Mouse (Mus musculus) hindbrain, postnatal 0 days (tissue): ENCODE measurements at regions not wholly inside any gene's neighbourhood (a gene's known extent, or its start where the extent isn't known, plus 50 kb on each side); places are given as distances from the start of the nearest gene placed in this dataset.
A peak's percentile ranks its signal among the peaks of the same experiment; 100 is the strongest.

Source experiments
- ATAC-seq: fragments of 200-750 bp; cut with Nextera tagmentation; 2 replicates; pipeline ENCODE4 v1.8.0; 2017; ENCODE audit warnings: mild to moderate bottlenecking, moderate TSS enrichment, moderate library complexity
- DNase-seq: peaks from one replicate; pipeline ENCODE4 v3.0.0-alpha.2; 2015; ENCODE audit warnings: low spot score
- H3K27ac ChIP-seq: fragments of 300-500 bp; sonication (generic); 2 replicates; pipeline ENCODE4 v1.5.1; 2014; ENCODE audit warnings: mild to moderate bottlenecking
- H3K27me3 ChIP-seq: fragments of 300-500 bp; sonication (generic); 2 replicates; pipeline ENCODE4 v1.6.1; 2014; ENCODE audit warnings: low read length, mixed read lengths; ENCODE audit not compliant: insufficient read depth
- H3K36me3 ChIP-seq: fragments of 300-500 bp; sonication (generic); 2 replicates; pipeline ENCODE4 v1.6.1; 2014; ENCODE audit warnings: low read length, mixed read lengths; ENCODE audit not compliant: insufficient read depth
- H3K4me1 ChIP-seq: fragments of 300-500 bp; sonication (generic); 2 replicates; pipeline ENCODE4 v1.6.1; 2014; ENCODE audit warnings: antibody characterized with exemption, low read length, mixed read lengths; ENCODE audit not compliant: insufficient read depth
- H3K4me2 ChIP-seq: fragments of 300-500 bp; sonication (generic); 2 replicates; pipeline ENCODE4 v1.6.1; 2014; ENCODE audit warnings: low read depth, mild to moderate bottlenecking, low read length, moderate library complexity, mixed read lengths
- H3K4me3 ChIP-seq: fragments of 300-500 bp; sonication (generic); 2 replicates; pipeline ENCODE4 v1.5.1; 2014; ENCODE audit warnings: low read length
- H3K9ac ChIP-seq: fragments of 300-500 bp; sonication (generic); replicated peaks from 2 replicates; pipeline ENCODE4 v1.6.1; 2014; ENCODE audit warnings: mild to moderate bottlenecking, low read length, moderate library complexity, mixed read lengths
- H3K9me3 ChIP-seq: fragments of 300-500 bp; sonication (generic); 2 replicates; pipeline ENCODE4 v1.6.1; 2016; ENCODE audit warnings: low read length, mixed read lengths
- CTCF ChIP-seq: IDR thresholded peaks from 2 replicates; pipeline ENCODE4 v1.5.1; 2016; ENCODE audit warnings: antibody characterized with exemption, control low read depth, low read depth
- WGBS: fragments of 180-500 bp; shearing (Covaris S2); extraction: QIAGEN DNeasy Blood & Tissue Kit; methylation state at CpG from one replicate; pipeline ENCODE4 v1.1.7; 2014; 5-methylcytosine and 5-hydroxymethylcytosine counted together

- Histone ChIP-seq H3K27me3 (no peaks in the 10 kb centered on the region), H3K4me1 (no peaks in the 10 kb centered on the region), H3K9me3 (no peaks in the 10 kb centered on the region), H3K36me3 (no peaks in the 10 kb centered on the region), H3K9ac (no peak overlapping the region), H3K4me3 (no peak overlapping the region), H3K27ac (no peak overlapping the region), H3K4me2 (no peak overlapping the region)
- TF ChIP-seq CTCF: peak; percentile 92
- DNase-seq: peak; percentile 62
- WGBS: 0% methylated on average over 1 of the region's 1 CpGs
- no peak for ATAC-seq
Measured at GRCm38 (mm10) chr2:147895691-147896090, 151.1 kb downstream of the Foxa2 start.

GRCm38 (mm10) chr2:147894213-147894612, 152.6 kb downstream of the Foxa2 start:
- DNase-seq: no peak
- no peak for TF ChIP-seq CTCF
- Histone ChIP-seq H3K27ac (no peak overlapping the region), H3K4me2 (no peak overlapping the region), H3K9ac (no peak overlapping the region), H3K4me3 (no peak overlapping the region), H3K27me3 (no peaks in the 10 kb centered on the region), H3K9me3 (no peaks in the 10 kb centered on the region), H3K36me3 (no peaks in the 10 kb centered on the region), H3K4me1 (no peaks in the 10 kb centered on the region)
- 21% methylated on average over 1 of the region's 1 CpGs for WGBS
- no peak for ATAC-seq

- Histone ChIP-seq H3K27ac (no peak overlapping the region), H3K4me2 (no peak overlapping the region), H3K4me3 (no peak overlapping the region), H3K9me3 (no peaks in the 10 kb centered on the region), H3K36me3 (no peaks in the 10 kb centered on the region), H3K9ac (no peak overlapping the region), H3K27me3 (no peaks in the 10 kb centered on the region), H3K4me1 (no peaks in the 10 kb centered on the region)
- TF ChIP-seq CTCF: no peak
- WGBS: 43% methylated on average over 6 of the region's 6 CpGs
- ATAC-seq (no peak), DNase-seq (no peak)
Measured at GRCm38 (mm10) chr2:147886191-147886590, 160.6 kb downstream of the Foxa2 start.

GRCm38 (mm10) chr2:147877907-147878306, 168.9 kb downstream of the Foxa2 start:
- H3K9ac ChIP-seq: no peak overlapping the region
- H3K27me3 ChIP-seq: 0 out of 2 replicates have a peak, but pooled peaks cover 3% of the 10 kb centered on the region
- H3K4me3 ChIP-seq: no peak overlapping the region
- ATAC-seq (no peak), DNase-seq (peak; percentile 2)
- no peaks in the 10 kb centered on the region for H3K36me3 ChIP-seq
- peaks cover 7% of the 10 kb centered on the region; the same call in 1 of the 2 replicates for H3K4me1 ChIP-seq
- 23% methylated on average over 13 of the region's 13 CpGs for WGBS
- peak overlapping the region; percentile 67 for H3K4me2 ChIP-seq
- H3K9me3 ChIP-seq: no peaks in the 10 kb centered on the region
- TF ChIP-seq CTCF: no peak
- no peak overlapping the region for H3K27ac ChIP-seq

- no peak for TF ChIP-seq CTCF
- ATAC-seq (no peak), DNase-seq (no peak)
- Histone ChIP-seq H3K4me3 (peak overlapping the region; percentile 37), H3K27me3 (0 out of 2 replicates have a peak, but pooled peaks cover 3% of the 10 kb centered on the region), H3K9me3 (no peaks in the 10 kb centered on the region), H3K4me1 (peaks cover 7% of the 10 kb centered on the region; the same call in 1 of the 2 replicates), H3K27ac (no peak overlapping the region), H3K36me3 (no peaks in the 10 kb centered on the region), H3K9ac (no peak overlapping the region), H3K4me2 (peak overlapping the region; percentile 67)
- WGBS: 9% methylated on average over 4 of the region's 4 CpGs
Measured at GRCm38 (mm10) chr2:147877543-147877904, 169.2 kb downstream of the Foxa2 start.

- H3K9me3 ChIP-seq: no peaks in the 10 kb centered on the region
- 0 out of 2 replicates have a peak, but pooled peaks cover 3% of the 10 kb centered on the region for H3K27me3 ChIP-seq
- peak overlapping the region; percentile 37 for H3K4me3 ChIP-seq
- peak overlapping the region; percentile 30; the same call in 1 of the 2 replicates for H3K9ac ChIP-seq
- peak; percentile 44 for DNase-seq
- peaks cover 7% of the 10 kb centered on the region; the same call in 1 of the 2 replicates for H3K4me1 ChIP-seq
- peak; percentile 71 for ATAC-seq
- no peak for TF ChIP-seq CTCF
- H3K36me3 ChIP-seq: no peaks in the 10 kb centered on the region
- H3K27ac ChIP-seq: peak overlapping the region; percentile 45; the same call in 1 of the 2 replicates
- WGBS: 2% methylated on average over 19 of the region's 19 CpGs
- peak overlapping the region; percentile 67 for H3K4me2 ChIP-seq
Measured at GRCm38 (mm10) chr2:147876708-147877542, 169.8 kb downstream of the Foxa2 start.

GRCm38 (mm10) chr2:147872972-147873371, 173.8 kb downstream of the Foxa2 start:
- ATAC-seq (no peak), DNase-seq (no peak)
- WGBS: 82% methylated on average over 3 of the region's 3 CpGs
- H3K27ac ChIP-seq: no peak overlapping the region
- no peak overlapping the region for H3K4me3 ChIP-seq
- no peak overlapping the region for H3K4me2 ChIP-seq
- H3K27me3 ChIP-seq: no peaks in the 10 kb centered on the region
- H3K9ac ChIP-seq: no peak overlapping the region
- no peak for TF ChIP-seq CTCF
- no peaks in the 10 kb centered on the region for H3K36me3 ChIP-seq
- no peaks in the 10 kb centered on the region for H3K9me3 ChIP-seq
- H3K4me1 ChIP-seq: peaks cover 7% of the 10 kb centered on the region; the same call in 1 of the 2 replicates
